Mouse (Mus musculus): ENCODE results near the gene Lrrc27.

- TF ChIP-seq CTCF (IDR thresholded peaks at IDR 0.05; ENCODE audit: low read depth, low read length) = no peak
- no peak for TF ChIP-seq POLR2A (IDR thresholded peaks at IDR 0.05; ENCODE audit: extremely low read depth, insufficient read depth, low read length)
Observed at GRCm38 (mm10) chr7:139228447-139229171, 15.8 kb downstream of the Lrrc27 start.

Data from liver, adult 2 months (tissue).